Mouse (Mus musculus) MEL (cell line): ENCODE data around the gene Mprip. TPM values are rescaled to one million over a fixed set of nuclear protein-coding genes. Genes with fewer than 3 reads are reported as not detected.

Experiments
- DNase-seq: peaks from one replicate; pipeline ENCODE4 v3.0.0; 2011; ENCODE audit warnings: low read depth, low spot score
- H3K27ac ChIP-seq: 2 replicates; pipeline ENCODE4 v1.5.1; 2012; ENCODE audit warnings: low read depth, mild to moderate bottlenecking, control low read depth, low read length, moderate library complexity; ENCODE audit not compliant: control insufficient read depth
- H3K27me3 ChIP-seq, 2 experiments: fragments of 150-350 bp in 1 of 2; sonication (generic) in 1 of 2; 2 replicates each; pipeline ENCODE4 v1.6.1; 2012; ENCODE audit warnings: low read length in 2 of 2, mild to moderate bottlenecking in 2 of 2, improper control_type of control experiment in 1 of 2, moderate library complexity in 1 of 2; ENCODE audit not compliant: insufficient read depth in 2 of 2, control insufficient read depth in 1 of 2
- H3K36me3 ChIP-seq, 2 experiments: 2 replicates each; pipeline ENCODE4 v1.6.1; 2012 to 2014; ENCODE audit warnings: low read length in 2 of 2, improper control_type of control experiment in 1 of 2, inconsistent platforms in 1 of 2, mild to moderate bottlenecking in 1 of 2; ENCODE audit not compliant: insufficient read depth in 2 of 2, control insufficient read depth in 1 of 2
- H3K4me1 ChIP-seq, 2 experiments: fragments of 150-350 bp in 1 of 2; sonication (generic) in 1 of 2; 2 replicates each; pipeline ENCODE4 v1.6.1; 2012; ENCODE audit warnings: low read length in 2 of 2, improper control_type of control experiment in 1 of 2, mild to moderate bottlenecking in 1 of 2; ENCODE audit not compliant: insufficient read depth in 2 of 2, control insufficient read depth in 1 of 2
- H3K4me3 ChIP-seq, 2 experiments: fragments of 150-350 bp in 1 of 2; sonication (generic) in 1 of 2; 2 replicates each; pipeline ENCODE4 v1.5.1; 2012; ENCODE audit warnings: low read depth in 2 of 2, low read length in 2 of 2, mild to moderate bottlenecking in 2 of 2, moderate library complexity in 2 of 2, control low read depth in 1 of 2, improper control_type of control experiment in 1 of 2; ENCODE audit not compliant: control insufficient read depth in 1 of 2, insufficient read depth in 1 of 2
- H3K79me2 ChIP-seq: 2 replicates; pipeline ENCODE4 v1.6.1; 2012; ENCODE audit warnings: mild to moderate bottlenecking, low read length, moderate library complexity; ENCODE audit not compliant: control insufficient read depth, poor library complexity, insufficient read depth
- H3K9ac ChIP-seq: 2 replicates; pipeline ENCODE4 v1.6.1; 2012; ENCODE audit warnings: low read depth, mild to moderate bottlenecking, control low read depth, low read length, moderate library complexity; ENCODE audit not compliant: control insufficient read depth, poor library complexity, severe bottlenecking
- H3K9me3 ChIP-seq: fragments of 150-350 bp; sonication (generic); replicated peaks from 2 replicates; pipeline ENCODE4 v1.6.1; 2012; ENCODE audit warnings: mild to moderate bottlenecking, low read length, improper control_type of control experiment, moderate library complexity; ENCODE audit not compliant: insufficient read depth
- BHLHE40 ChIP-seq: IDR thresholded peaks from 2 replicates; pipeline ENCODE4 v1.6.1; 2012; ENCODE audit warnings: low read depth, mild to moderate bottlenecking, inconsistent platforms, low read length, improper control_type of control experiment, borderline replicate concordance
- CHD1 ChIP-seq: IDR thresholded peaks from 2 replicates; pipeline ENCODE4 v1.6.1; 2012; ENCODE audit warnings: low read depth, mild to moderate bottlenecking, inconsistent platforms, low read length, improper control_type of control experiment
- CHD2 ChIP-seq: IDR thresholded peaks from 2 replicates; pipeline ENCODE4 v1.6.1; 2011; ENCODE audit warnings: low read length, improper control_type of control experiment
- CTCF ChIP-seq, 3 experiments: IDR thresholded peaks in 2 of 3; conservative IDR thresholded peaks in 1 of 3; 2 replicates each; pipeline ENCODE4 v1.5.1; 2011 to 2012; ENCODE audit warnings: low read length in 3 of 3, low read depth in 2 of 3, mild to moderate bottlenecking in 2 of 3, improper control_type of control experiment in 1 of 3, inconsistent platforms in 1 of 3, mixed read lengths in 1 of 3, moderate library complexity in 1 of 3; ENCODE audit not compliant: control insufficient read depth in 1 of 3, insufficient read depth in 1 of 3, poor library complexity in 1 of 3, severe bottlenecking in 1 of 3
- E2F4 ChIP-seq: IDR thresholded peaks from 2 replicates; pipeline ENCODE4 v1.6.1; 2011; ENCODE audit warnings: low read depth, low read length, improper control_type of control experiment, borderline replicate concordance
- EP300 ChIP-seq, 2 experiments: IDR thresholded peaks; 2 replicates each; pipeline ENCODE4 v1.6.1; 2011; ENCODE audit warnings: improper control_type of control experiment in 2 of 2, low read length in 2 of 2, low read depth in 1 of 2, mild to moderate bottlenecking in 1 of 2
- ETS1 ChIP-seq: IDR thresholded peaks from 2 replicates; pipeline ENCODE4 v1.6.1; 2012; ENCODE audit warnings: low read depth, mild to moderate bottlenecking, inconsistent platforms, low read length, improper control_type of control experiment, moderate library complexity
- GABPA ChIP-seq: IDR thresholded peaks from 2 replicates; pipeline ENCODE4 v1.6.1; 2012; ENCODE audit warnings: low read depth, mild to moderate bottlenecking, inconsistent platforms, low read length, improper control_type of control experiment, moderate library complexity
- GATA1 ChIP-seq: IDR thresholded peaks from 2 replicates; pipeline ENCODE4 v1.6.1; 2011; ENCODE audit warnings: low read depth, low read length, improper control_type of control experiment
- HCFC1 ChIP-seq: IDR thresholded peaks from 2 replicates; pipeline ENCODE4 v1.6.1; 2012; ENCODE audit warnings: low read depth, mild to moderate bottlenecking, inconsistent platforms, low read length, improper control_type of control experiment, moderate library complexity
- JUND ChIP-seq: IDR thresholded peaks from 2 replicates; pipeline ENCODE4 v1.6.1; 2011; ENCODE audit warnings: low read depth, mild to moderate bottlenecking, improper control_type of control experiment, low read length
- KAT2A ChIP-seq: conservative IDR thresholded peaks from 2 replicates; pipeline ENCODE4 v1.6.1; 2012; ENCODE audit warnings: low read depth, low read length, improper control_type of control experiment, inconsistent platforms
- MAFK ChIP-seq: IDR thresholded peaks from 2 replicates; pipeline ENCODE4 v1.6.1; 2011; ENCODE audit warnings: low read depth, mild to moderate bottlenecking, low read length, improper control_type of control experiment, borderline replicate concordance
- MAX ChIP-seq: IDR thresholded peaks from 2 replicates; pipeline ENCODE4 v1.6.1; 2011; ENCODE audit warnings: low read length, improper control_type of control experiment
- MEF2A ChIP-seq: IDR thresholded peaks from 2 replicates; pipeline ENCODE4 v1.6.1; 2014; ENCODE audit warnings: low read depth, mild to moderate bottlenecking, inconsistent platforms, low read length, improper control_type of control experiment; ENCODE audit not compliant: poor library complexity, insufficient replicate concordance, severe bottlenecking; ENCODE audit errors: extremely low read depth
- MXI1 ChIP-seq: IDR thresholded peaks from 2 replicates; pipeline ENCODE4 v1.6.1; 2011; ENCODE audit warnings: mild to moderate bottlenecking, low read depth, low read length, improper control_type of control experiment
- MYB ChIP-seq: IDR thresholded peaks from 2 replicates; pipeline ENCODE4 v1.6.1; 2011; ENCODE audit warnings: mild to moderate bottlenecking, low read depth, low read length, improper control_type of control experiment
- MYC ChIP-seq: IDR thresholded peaks from 2 replicates; pipeline ENCODE4 v1.6.1; 2011; ENCODE audit warnings: low read depth, mild to moderate bottlenecking, low read length, improper control_type of control experiment, moderate library complexity
- NELFE ChIP-seq: IDR thresholded peaks from 2 replicates; pipeline ENCODE4 v1.6.1; 2011; ENCODE audit warnings: low read depth, low read length, improper control_type of control experiment
- NRF1 ChIP-seq: IDR thresholded peaks from 2 replicates; pipeline ENCODE4 v1.6.1; 2014; ENCODE audit warnings: low read depth, mild to moderate bottlenecking, inconsistent platforms, low read length, improper control_type of control experiment, moderate library complexity; ENCODE audit not compliant: poor library complexity, insufficient read depth, severe bottlenecking
- POLR2AphosphoS2 ChIP-seq: IDR thresholded peaks from 2 replicates; pipeline ENCODE4 v1.6.1; 2011; ENCODE audit warnings: low read length, improper control_type of control experiment
- POLR2AphosphoS5 ChIP-seq: IDR thresholded peaks from 2 replicates; pipeline ENCODE4 v1.6.1; 2012; ENCODE audit warnings: low read depth, borderline replicate concordance, mild to moderate bottlenecking, inconsistent platforms, low read length, moderate library complexity, mixed read lengths
- RAD21 ChIP-seq: IDR thresholded peaks from 2 replicates; pipeline ENCODE4 v1.6.1; 2011; ENCODE audit warnings: mild to moderate bottlenecking, low read depth, low read length, improper control_type of control experiment
- RCOR1 ChIP-seq: IDR thresholded peaks from 2 replicates; pipeline ENCODE4 v1.6.1; 2012; ENCODE audit warnings: low read depth, mild to moderate bottlenecking, inconsistent platforms, low read length, improper control_type of control experiment
- SIN3A ChIP-seq: IDR thresholded peaks from 2 replicates; pipeline ENCODE4 v1.6.1; 2012; ENCODE audit warnings: low read length, improper control_type of control experiment, inconsistent platforms
- SMC3 ChIP-seq: IDR thresholded peaks from 2 replicates; pipeline ENCODE4 v1.6.1; 2011; ENCODE audit warnings: low read depth, low read length, improper control_type of control experiment
- TAL1 ChIP-seq: IDR thresholded peaks from 2 replicates; pipeline ENCODE4 v1.6.1; 2012; ENCODE audit warnings: mild to moderate bottlenecking, inconsistent platforms, low read length, moderate library complexity, mixed read lengths
- TBP ChIP-seq: IDR thresholded peaks from 2 replicates; pipeline ENCODE4 v1.8.0; 2011; ENCODE audit warnings: low read depth, low read length, improper control_type of control experiment
- TCF12 ChIP-seq: IDR thresholded peaks from 2 replicates; pipeline ENCODE4 v1.6.1; 2014; ENCODE audit warnings: low read depth, mild to moderate bottlenecking, inconsistent platforms, low read length, improper control_type of control experiment, moderate library complexity
- UBTF ChIP-seq: IDR thresholded peaks from 2 replicates; pipeline ENCODE4 v1.6.1; 2012; ENCODE audit warnings: low read depth, mild to moderate bottlenecking, inconsistent platforms, low read length, improper control_type of control experiment, moderate library complexity, borderline replicate concordance; ENCODE audit not compliant: insufficient read depth
- USF1 ChIP-seq: IDR thresholded peaks from 2 replicates; pipeline ENCODE4 v1.6.1; 2014; ENCODE audit warnings: low read depth, mild to moderate bottlenecking, inconsistent platforms, low read length, improper control_type of control experiment, moderate library complexity
- USF2 ChIP-seq, 2 experiments: IDR thresholded peaks; 2 replicates each; pipeline ENCODE4 v1.6.1; 2011 to 2012; ENCODE audit warnings: improper control_type of control experiment in 2 of 2, low read length in 2 of 2, borderline replicate concordance in 1 of 2, inconsistent platforms in 1 of 2, low read depth in 1 of 2, mild to moderate bottlenecking in 1 of 2; ENCODE audit not compliant: insufficient read depth in 1 of 2
- ZC3H11A ChIP-seq: IDR thresholded peaks from 2 replicates; pipeline ENCODE4 v1.6.1; 2012; ENCODE audit warnings: low read depth, mild to moderate bottlenecking, inconsistent platforms, low read length, improper control_type of control experiment
- ZKSCAN1 ChIP-seq: IDR thresholded peaks from 2 replicates; pipeline ENCODE4 v1.6.1; 2012; ENCODE audit warnings: low read depth, mild to moderate bottlenecking, inconsistent platforms, low read length, improper control_type of control experiment, moderate library complexity
- ZMIZ1 ChIP-seq: IDR thresholded peaks from 2 replicates; pipeline ENCODE4 v1.6.1; 2012; ENCODE audit warnings: low read depth, mild to moderate bottlenecking, inconsistent platforms, low read length, improper control_type of control experiment, moderate library complexity
- ZNF384 ChIP-seq: IDR thresholded peaks from 2 replicates; pipeline ENCODE4 v1.6.1; 2012; ENCODE audit warnings: low read depth, mild to moderate bottlenecking, inconsistent platforms, low read length, improper control_type of control experiment
- polyA plus RNA-seq, 2 experiments: library from polyadenylated mRNA; stranded (reverse) in 1 of 2; unstranded in 1 of 2; fragments of >175 nt in 1 of 2; fragments of >200 nt in 1 of 2; gene quantifications; 2 replicates each; pipeline versions ENCODE4 v1.2.1 to v1.2.4; 2012; ENCODE audit warnings: low replicate concordance in 2 of 2, low read depth in 1 of 2; ENCODE audit not compliant: insufficient read length in 2 of 2, insufficient read depth in 1 of 2, missing spikeins in 1 of 2
- total RNA-seq: library from RNA; depleted of rRNA; stranded (reverse); fragments of 300-350 nt; gene quantifications from 2 replicates; pipeline ENCODE4 v1.2.3, GENCODE M21; 2012

Gene Mprip
- total and polyA plus RNA-seq, 3 experiments = 103 to 174 (median 142) TPM

DNA sequence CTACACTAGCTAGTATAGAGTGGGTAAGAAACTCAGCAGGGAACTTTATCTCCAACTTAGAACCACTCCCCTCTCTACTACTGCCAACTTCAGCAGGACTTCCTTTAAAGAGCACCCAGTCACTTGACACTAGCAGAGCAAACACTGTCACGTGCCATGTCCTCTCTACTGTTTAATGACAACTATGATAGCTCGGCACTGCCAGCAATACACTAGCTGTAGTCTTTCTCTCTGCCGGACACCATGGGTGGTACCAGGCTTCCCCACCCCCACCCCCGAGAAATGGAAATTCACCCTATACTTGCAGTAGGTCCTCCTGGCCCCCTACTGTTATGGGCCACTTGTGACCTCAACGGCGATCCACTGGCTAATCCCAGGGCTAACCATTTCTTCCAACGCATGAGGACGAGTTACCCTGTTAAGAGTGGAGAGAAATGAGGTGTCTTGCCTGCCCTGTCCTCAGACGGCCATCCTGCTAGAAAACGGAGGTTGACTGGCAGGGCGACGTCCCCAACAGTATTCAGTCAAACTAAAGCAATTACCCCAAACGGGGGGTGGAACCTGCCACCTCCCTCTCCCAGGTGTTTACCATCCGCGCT, 148.1 kb downstream of the Mprip start:
- H3K36me3 ChIP-seq = peaks cover under 1 to 7% of the 10 kb centered on the region in 2 experiments
- H3K4me1 ChIP-seq = peaks cover 3 to 12% of the 10 kb centered on the region in 2 experiments; a peak in 3 of 4 replicates
- no peaks in the 10 kb centered on the region for H3K27me3 ChIP-seq
- H3K4me3 ChIP-seq = peak overlapping the region; percentile 64 to 88
- peak overlapping the region; percentile 96 for H3K9ac ChIP-seq
- peak; percentile 95 for DNase-seq
- H3K27ac ChIP-seq = peak overlapping the region; percentile 94
- H3K79me2 ChIP-seq = peaks cover 17% of the 10 kb centered on the region
- H3K9me3 ChIP-seq = no peaks in the 10 kb centered on the region
- TF ChIP-seq MAX (peak; percentile 98), RAD21 (no peak), ZKSCAN1 (no peak), POLR2AphosphoS5 (no peak), EP300 (IDR thresholded peaks at IDR 0.05; ENCODE audit: low read depth in 1 of 2, low read length in 2 of 2) (peak; percentile 27 to 46; a peak in 2 of 4 replicates), GABPA (no peak), KAT2A (no peak), MEF2A (0 out of 2 replicates have a peak, but pooled peaks have one; percentile 19), POLR2AphosphoS2 (no peak), MYC (peak; percentile 89), ETS1 (peak; percentile 90), TBP (peak; percentile 26; the same call in 1 of the 2 replicates), NRF1 (no peak), NELFE (no peak), MAFK (no peak), TCF12 (no peak; the same call in 1 of the 2 replicates), USF1 (peak; percentile 98), HCFC1 (peak; percentile 71), BHLHE40 (peak; percentile 99), ZMIZ1 (no peak; the same call in 1 of the 2 replicates), GATA1 (peak; percentile 47; the same call in 1 of the 2 replicates), CHD2 (no peak), E2F4 (no peak), TAL1 (no peak), CTCF (IDR thresholded peaks at IDR 0.05 in 2 of 3, conservative IDR thresholded peaks at IDR 0.05 in 1 of 3; ENCODE audit: control insufficient read depth in 1 of 3, insufficient read depth in 1 of 3, low read depth in 2 of 3, low read length in 3 of 3, poor library complexity in 1 of 3, severe bottlenecking in 1 of 3) (no peak), SMC3 (peak; percentile 10; the same call in 1 of the 2 replicates), ZC3H11A (no peak), CHD1 (no peak), SIN3A (peak; percentile 99), MXI1 (peak; percentile 99), RCOR1 (peak; percentile 21; the same call in 1 of the 2 replicates), MYB (no peak), USF2 (IDR thresholded peaks at IDR 0.05; ENCODE audit: borderline replicate concordance in 1 of 2, insufficient read depth in 1 of 2, low read depth in 1 of 2, low read length in 2 of 2) (peak; percentile 69 to 90), UBTF (0 out of 2 replicates have a peak, but pooled peaks have one; percentile 37), ZNF384 (no peak), JUND (no peak)
